Mouse (Mus musculus): ENCODE results near the gene Cacna2d2. TPM values are rescaled to one million over a fixed set of nuclear protein-coding genes. Genes with fewer than 3 reads are reported as not detected.
A peak's percentile ranks its signal among the peaks of the same experiment; 100 is the strongest.

Gene Cacna2d2
- total RNA-seq, 2 experiments from 2014 or later: 0.04 to 0.07 TPM

DNA sequence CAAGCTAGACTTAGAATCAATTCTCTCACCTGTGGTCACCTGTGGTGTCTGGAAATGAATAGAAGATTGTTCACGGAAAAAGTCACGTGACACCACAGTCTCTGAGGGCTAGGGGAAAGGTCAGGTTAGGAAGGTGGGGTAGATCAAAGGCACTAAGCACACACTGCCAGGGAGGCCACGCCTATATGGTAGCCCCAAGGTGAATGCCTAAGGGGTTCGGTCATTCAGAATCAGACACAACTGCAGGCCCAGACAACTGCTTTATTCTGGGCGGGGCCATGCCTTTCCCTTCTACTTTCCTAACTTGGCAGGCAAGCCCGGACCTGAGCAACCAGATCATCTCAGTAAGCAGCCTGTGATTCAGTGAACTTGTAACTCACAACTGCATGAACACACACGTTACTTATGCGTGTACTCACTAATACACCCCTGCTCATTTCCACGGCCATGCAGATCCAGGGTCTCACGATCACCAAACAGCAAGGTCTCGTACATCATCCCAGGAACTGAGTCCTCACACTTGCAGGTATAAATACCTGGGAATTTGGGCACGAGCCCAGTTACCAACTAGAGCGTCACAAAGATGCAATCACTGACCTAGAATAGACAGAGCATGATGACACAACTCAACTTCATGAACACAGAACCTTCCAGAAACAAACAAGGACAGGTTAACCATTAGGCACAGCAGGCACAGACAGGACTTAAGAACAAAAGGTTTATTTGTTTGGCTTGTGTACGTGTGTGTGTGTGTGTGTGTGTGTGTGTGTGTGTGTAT, 176.4 kb downstream of the Cacna2d2 start:
- ATAC-seq (ENCODE audit: poor library complexity, severe bottlenecking): no peak

DNA sequence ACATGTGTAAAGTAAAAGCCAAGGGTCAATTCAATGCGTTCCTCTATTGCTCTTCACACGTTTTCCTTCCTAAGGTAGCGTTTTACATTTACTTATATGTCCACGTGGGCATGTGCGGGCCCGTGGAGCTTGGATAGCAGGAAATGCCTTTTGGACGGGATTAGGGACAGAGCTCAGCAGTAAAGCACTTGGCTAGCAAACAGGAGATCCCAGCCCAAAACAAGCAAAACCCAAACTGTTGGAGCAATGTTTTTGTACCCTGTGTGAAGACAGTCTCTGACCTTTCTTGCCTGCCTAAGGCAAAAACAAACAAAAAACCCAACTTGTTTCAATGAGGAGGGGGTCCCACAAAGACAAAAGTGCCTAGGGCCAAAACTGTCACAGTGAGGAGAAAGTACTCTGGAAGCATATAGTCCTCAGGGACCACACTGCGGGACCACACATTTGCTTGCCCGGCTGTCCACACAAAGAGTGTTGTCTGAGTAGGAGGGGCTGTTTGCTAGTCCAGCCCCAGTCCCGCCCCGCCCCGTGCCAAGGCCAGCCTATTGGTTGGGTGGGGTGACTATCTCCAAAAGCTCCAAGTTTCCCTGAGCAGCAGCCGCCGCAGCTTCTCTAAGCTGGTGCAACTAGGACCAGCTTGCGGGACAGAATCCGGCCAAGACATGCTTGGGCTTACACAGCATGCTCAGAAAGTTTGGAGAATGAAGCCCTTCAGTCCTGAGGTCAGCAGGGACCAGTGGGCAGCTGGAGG, 177.1 kb downstream of the Cacna2d2 start, which contains the start of gene Hyal1:
Hyal1 (plus strand) TSS at position 571 of the 751 bp plus-strand sequence.
- peak; percentile 46 for ATAC-seq (ENCODE audit: poor library complexity, severe bottlenecking)

DNA sequence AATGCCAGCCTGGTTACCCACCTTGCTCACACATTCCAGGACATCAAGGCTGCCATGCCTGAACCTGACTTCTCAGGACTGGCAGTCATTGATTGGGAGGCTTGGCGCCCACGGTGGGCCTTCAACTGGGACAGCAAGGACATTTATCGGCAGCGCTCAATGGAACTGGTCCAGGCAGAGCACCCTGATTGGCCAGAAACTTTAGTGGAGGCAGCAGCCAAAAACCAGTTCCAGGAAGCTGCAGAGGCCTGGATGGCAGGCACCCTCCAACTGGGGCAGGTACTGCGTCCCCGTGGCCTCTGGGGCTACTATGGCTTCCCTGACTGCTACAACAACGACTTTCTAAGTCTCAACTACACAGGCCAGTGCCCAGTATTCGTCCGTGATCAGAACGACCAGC, 178.5 kb downstream of the Cacna2d2 start:
- ATAC-seq (ENCODE audit: poor library complexity, severe bottlenecking): no peak

DNA sequence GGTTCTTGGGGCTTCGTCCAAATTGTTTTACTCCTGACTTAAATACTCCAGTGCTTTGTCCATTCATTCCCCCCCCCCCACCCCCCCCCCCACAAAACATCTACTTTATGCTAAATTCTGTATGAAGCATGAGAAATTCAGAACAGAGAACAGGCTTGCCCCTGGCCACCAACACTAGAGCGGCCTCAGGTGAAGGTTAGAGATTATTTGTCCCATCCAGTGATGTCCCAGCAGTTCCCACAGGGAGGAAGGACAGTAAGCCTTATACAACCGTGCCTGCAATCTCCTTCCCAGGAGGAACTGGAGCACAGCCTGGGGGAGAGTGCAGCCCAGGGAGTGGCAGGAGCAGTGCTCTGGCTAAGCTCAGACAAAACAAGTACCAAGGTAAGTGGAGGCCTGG, 179.2 kb downstream of the Cacna2d2 start, which contains the start of gene Naa80:
Naa80 (plus strand) TSS at position 301 of the 400 bp plus-strand sequence.
- no peak for ATAC-seq (ENCODE audit: poor library complexity, severe bottlenecking)

Other genes starting within 250 kb of the Cacna2d2 start
- not detected in 2 replicates for gene Dock3, start 167.7 kb upstream of the Cacna2d2 start, total RNA-seq (2015)
- gene Dock3, start 167.7 kb upstream of the Cacna2d2 start, total RNA-seq (2017): not detected in 2 replicates
- gene Mapkapk3, start 109.7 kb upstream of the Cacna2d2 start, total RNA-seq (2015): 98.6 and 105 TPM in 2 replicates
- 156 and 174 TPM in 2 replicates for gene Mapkapk3, start 109.7 kb upstream of the Cacna2d2 start, total RNA-seq (2017)
- gene Cish, start 103.6 kb upstream of the Cacna2d2 start, total RNA-seq (2015): 1.7 and 5.3 TPM in 2 replicates
- gene Cish, start 103.6 kb upstream of the Cacna2d2 start, total RNA-seq (2017): 0.40 and 0.45 TPM in 2 replicates
- 4.1 and 6.4 TPM in 2 replicates for gene Hemk1, start 61.3 kb upstream of the Cacna2d2 start, total RNA-seq (2015)
- 5.0 and 8.0 TPM in 2 replicates for gene Hemk1, start 61.3 kb upstream of the Cacna2d2 start, total RNA-seq (2017)
- not detected in 2 replicates for gene 6430571L13Rik, start 59.0 kb upstream of the Cacna2d2 start, total RNA-seq (2015)
- gene 6430571L13Rik, start 59.0 kb upstream of the Cacna2d2 start, total RNA-seq (2017): not detected in 2 replicates
- gene Tmem115, start 134.3 kb downstream of the Cacna2d2 start, total RNA-seq (2015): 6.8 and 9.3 TPM in 2 replicates
- gene Tmem115, start 134.3 kb downstream of the Cacna2d2 start, total RNA-seq (2017): 14.8 and 15.2 TPM in 2 replicates
- gene Cyb561d2, start 142.6 kb downstream of the Cacna2d2 start, total RNA-seq (2015): 12.8 and 15.5 TPM in 2 replicates
- gene Cyb561d2, start 142.6 kb downstream of the Cacna2d2 start, total RNA-seq (2017): 14.2 and 21.7 TPM in 2 replicates
- 8.3 and 12.5 TPM in 2 replicates for gene Nprl2, start 142.6 kb downstream of the Cacna2d2 start, total RNA-seq (2015)
- 15.7 and 18.9 TPM in 2 replicates for gene Nprl2, start 142.6 kb downstream of the Cacna2d2 start, total RNA-seq (2017)
- gene Zmynd10, start 147.7 kb downstream of the Cacna2d2 start, total RNA-seq (2015): not detected in 2 replicates
- not detected in 2 replicates for gene Zmynd10, start 147.7 kb downstream of the Cacna2d2 start, total RNA-seq (2017)
- 34.3 and 37.7 TPM in 2 replicates for gene Rassf1, start 151.9 kb downstream of the Cacna2d2 start, total RNA-seq (2015)
- 46.7 and 57.3 TPM in 2 replicates for gene Rassf1, start 151.9 kb downstream of the Cacna2d2 start, total RNA-seq (2017)
- 12.2 and 12.4 TPM in 2 replicates for gene Tusc2, start 163.6 kb downstream of the Cacna2d2 start, total RNA-seq (2015)
- 8.9 and 10.8 TPM in 2 replicates for gene Tusc2, start 163.6 kb downstream of the Cacna2d2 start, total RNA-seq (2017)
- gene Hyal2, start 168.3 kb downstream of the Cacna2d2 start, total RNA-seq (2015): 0.56 and 1.9 TPM in 2 replicates
- gene Hyal2, start 168.3 kb downstream of the Cacna2d2 start, total RNA-seq (2017): 1.0 TPM in 1 of 2 replicates, not detected in the other
- gene Hyal1, start 177.3 kb downstream of the Cacna2d2 start, total RNA-seq (2015): 0.38 and 0.57 TPM in 2 replicates
- 0.98 and 0.99 TPM in 2 replicates for gene Hyal1, start 177.3 kb downstream of the Cacna2d2 start, total RNA-seq (2017)
- gene Naa80, start 179.3 kb downstream of the Cacna2d2 start, total RNA-seq (2015): 7.2 and 15.3 TPM in 2 replicates
- 6.9 and 10.1 TPM in 2 replicates for gene Naa80, start 179.3 kb downstream of the Cacna2d2 start, total RNA-seq (2017)
- 1.5 and 1.9 TPM in 2 replicates for gene Hyal3, start 181.2 kb downstream of the Cacna2d2 start, total RNA-seq (2015)
- 0.18 and 0.57 TPM in 2 replicates for gene Hyal3, start 181.2 kb downstream of the Cacna2d2 start, total RNA-seq (2017)
- 6.8 and 11.1 TPM in 2 replicates for gene Ifrd2, start 188.0 kb downstream of the Cacna2d2 start, total RNA-seq (2015)
- gene Ifrd2, start 188.0 kb downstream of the Cacna2d2 start, total RNA-seq (2017): 8.7 and 9.9 TPM in 2 replicates
- not detected in 2 replicates for gene Sema3b, start 209.6 kb downstream of the Cacna2d2 start, total RNA-seq (2015)
- 0.08 TPM in 1 of 2 replicates, not detected in the other for gene Sema3b, start 209.6 kb downstream of the Cacna2d2 start, total RNA-seq (2017)
- gene Gnai2, start 235.8 kb downstream of the Cacna2d2 start, total RNA-seq (2015): 749 and 768 TPM in 2 replicates
- 859 and 871 TPM in 2 replicates for gene Gnai2, start 235.8 kb downstream of the Cacna2d2 start, total RNA-seq (2017)

All from megakaryocyte, adult 5-6 weeks (primary cell).